Mouse (Mus musculus): ENCODE data around the gene Klk1b4. TPM values are rescaled to one million over a fixed set of nuclear protein-coding genes. Genes with fewer than 3 reads are reported as not detected.
"Not testable (repeated sequence)": the region's sequence is repeated elsewhere in the genome, so short reads cannot be mapped to it uniquely, and the experiment has no call there.

Gene Klk1b4
- polyA plus RNA-seq, 1 experiment from 2014 or later, result not detected

- WGBS, result 90% methylated on average over 17 of the region's 17 CpGs
- H3K36me3 ChIP-seq (ENCODE audit: insufficient read depth, low read length), result peaks cover 49% of the 10 kb centered on the region
- not testable (repeated sequence) for H3K9me3 ChIP-seq (ENCODE audit: low read length); H3K9ac ChIP-seq (replicated peaks; ENCODE audit: low read length); H3K4me2 ChIP-seq (replicated peaks; ENCODE audit: low read depth, low read length); ATAC-seq (ENCODE audit: low FRiP score, low TSS enrichment); H3K27ac ChIP-seq (ENCODE audit: low read length); H3K27me3 ChIP-seq (ENCODE audit: insufficient read depth, low read length); H3K4me3 ChIP-seq (ENCODE audit: low read length)
- peaks cover 20% of the 10 kb centered on the region for H3K4me1 ChIP-seq (ENCODE audit: insufficient read depth, low read length)
Observed at GRCm38 (mm10) chr7:44250732-44251275, 43.6 kb downstream of the Klk1b4 start.

- Histone ChIP-seq H3K27ac (ENCODE audit: low read length) (no peak overlapping the region), H3K36me3 (ENCODE audit: insufficient read depth, low read length) (peaks cover 49% of the 10 kb centered on the region), H3K4me2 (replicated peaks; ENCODE audit: low read depth, low read length) (no peak overlapping the region), H3K9me3 (ENCODE audit: low read length) (no peaks in the 10 kb centered on the region), H3K27me3 (ENCODE audit: insufficient read depth, low read length) (no peaks in the 10 kb centered on the region), H3K4me3 (ENCODE audit: low read length) (no peak overlapping the region), H3K9ac (replicated peaks; ENCODE audit: low read length) (no peak overlapping the region), H3K4me1 (ENCODE audit: insufficient read depth, low read length) (peaks cover 13% of the 10 kb centered on the region; the same call in 1 of the 2 replicates)
- ATAC-seq (ENCODE audit: low FRiP score, low TSS enrichment), result no peak; the same call in 1 of the 2 replicates
- 66% methylated on average over 15 of the region's 15 CpGs for WGBS
Observed at GRCm38 (mm10) chr7:44253023-44253616, 45.9 kb downstream of the Klk1b4 start.

GRCm38 (mm10) chr7:44254930-44255329 lies 47.7 kb downstream of the Klk1b4 start:
- Histone ChIP-seq H3K4me3 (ENCODE audit: low read length) (no peak overlapping the region), H3K9me3 (ENCODE audit: low read length) (no peaks in the 10 kb centered on the region), H3K4me1 (ENCODE audit: insufficient read depth, low read length) (no peaks in the 10 kb centered on the region), H3K9ac (replicated peaks; ENCODE audit: low read length) (no peak overlapping the region), H3K27ac (ENCODE audit: low read length) (no peak overlapping the region), H3K36me3 (ENCODE audit: insufficient read depth, low read length) (peaks cover 32% of the 10 kb centered on the region), H3K27me3 (ENCODE audit: insufficient read depth, low read length) (no peaks in the 10 kb centered on the region), H3K4me2 (replicated peaks; ENCODE audit: low read depth, low read length) (no peak overlapping the region)
- 70% methylated on average over 6 of the region's 6 CpGs for WGBS
- no peak for ATAC-seq (ENCODE audit: low FRiP score, low TSS enrichment)

- H3K27ac ChIP-seq (ENCODE audit: low read length), result no peak within 1 kb of the TSS
- no peaks in the 10 kb centered on the region for H3K4me1 ChIP-seq (ENCODE audit: insufficient read depth, low read length)
- H3K4me2 ChIP-seq (replicated peaks; ENCODE audit: low read depth, low read length), result no peak within 1 kb of the TSS
- 76% methylated on average over 4 of the region's 4 CpGs for WGBS
- H3K36me3 ChIP-seq (ENCODE audit: insufficient read depth, low read length), result peaks cover 18% of the 10 kb centered on the region
- 0 out of 2 replicates have a peak, but pooled peaks cover 9% of the 10 kb centered on the region for H3K27me3 ChIP-seq (ENCODE audit: insufficient read depth, low read length)
- H3K9me3 ChIP-seq (ENCODE audit: low read length), result no peaks in the 10 kb centered on the region
- H3K4me3 ChIP-seq (ENCODE audit: low read length), result no peak within 1 kb of the TSS
- H3K9ac ChIP-seq (replicated peaks; ENCODE audit: low read length), result no peak within 1 kb of the TSS
- no peak for ATAC-seq (ENCODE audit: low FRiP score, low TSS enrichment)
Observed at GRCm38 (mm10) chr7:44257278-44257677, 50.0 kb downstream of the Klk1b4 start, which contains the start of gene Acp4. TSS of gene Acp4 (minus strand) at chr7:44257378.

GRCm38 (mm10) chr7:44260410-44260809 lies 53.2 kb downstream of the Klk1b4 start:
- Histone ChIP-seq H3K4me2 (replicated peaks; ENCODE audit: low read depth, low read length) (no peak overlapping the region), H3K9me3 (ENCODE audit: low read length) (no peaks in the 10 kb centered on the region), H3K36me3 (ENCODE audit: insufficient read depth, low read length) (no peaks in the 10 kb centered on the region), H3K27me3 (ENCODE audit: insufficient read depth, low read length) (peaks cover 16% of the 10 kb centered on the region), H3K4me1 (ENCODE audit: insufficient read depth, low read length) (0 out of 2 replicates have a peak, but pooled peaks cover 4% of the 10 kb centered on the region), H3K4me3 (ENCODE audit: low read length) (no peak overlapping the region), H3K9ac (replicated peaks; ENCODE audit: low read length) (no peak overlapping the region), H3K27ac (ENCODE audit: low read length) (no peak overlapping the region)
- ATAC-seq (ENCODE audit: low FRiP score, low TSS enrichment), result no peak
- 75% methylated on average over 6 of the region's 6 CpGs for WGBS

- Histone ChIP-seq H3K4me1 (ENCODE audit: insufficient read depth, low read length) (0 out of 2 replicates have a peak, but pooled peaks cover 4% of the 10 kb centered on the region), H3K27me3 (ENCODE audit: insufficient read depth, low read length) (peaks cover 16% of the 10 kb centered on the region), H3K9me3 (ENCODE audit: low read length) (no peaks in the 10 kb centered on the region), H3K4me2 (replicated peaks; ENCODE audit: low read depth, low read length) (no peak within 1 kb of the TSS), H3K27ac (ENCODE audit: low read length) (no peak within 1 kb of the TSS), H3K36me3 (ENCODE audit: insufficient read depth, low read length) (no peaks in the 10 kb centered on the region), H3K9ac (replicated peaks; ENCODE audit: low read length) (no peak within 1 kb of the TSS), H3K4me3 (ENCODE audit: low read length) (no peak within 1 kb of the TSS)
- 48% methylated on average over 5 of the region's 5 CpGs for WGBS
- no peak for ATAC-seq (ENCODE audit: low FRiP score, low TSS enrichment)
Observed at GRCm38 (mm10) chr7:44261147-44261546, 53.9 kb downstream of the Klk1b4 start, which contains the start of gene Gm15517. TSS of gene Gm15517 (plus strand) at chr7:44261447.

Other genes with a start within 250 kb of the Klk1b4 start
- not detected in 2 replicates for gene Klk1b1, start 240.7 kb upstream of the Klk1b4 start, polyA plus RNA-seq (2015; fragmentation: Nextera tagmentation; extraction: Ambion mirVana)
- gene Klk1b9, start 231.4 kb upstream of the Klk1b4 start, polyA plus RNA-seq (2015; fragmentation: Nextera tagmentation; extraction: Ambion mirVana), result not detected in 2 replicates
- gene Klk1b11, start 211.6 kb upstream of the Klk1b4 start, polyA plus RNA-seq (2015; fragmentation: Nextera tagmentation; extraction: Ambion mirVana), result not detected in 2 replicates
- not detected in 2 replicates for gene Klk1b26, start 195.3 kb upstream of the Klk1b4 start, polyA plus RNA-seq (2015; fragmentation: Nextera tagmentation; extraction: Ambion mirVana)
- not detected in 2 replicates for gene Klk1b27, start 155.1 kb upstream of the Klk1b4 start, polyA plus RNA-seq (2015; fragmentation: Nextera tagmentation; extraction: Ambion mirVana)
- gene Klk1b21, start 105.1 kb upstream of the Klk1b4 start, polyA plus RNA-seq (2015; fragmentation: Nextera tagmentation; extraction: Ambion mirVana), result not detected in 2 replicates
- not detected in 2 replicates for gene Klk1b22, start 94.8 kb upstream of the Klk1b4 start, polyA plus RNA-seq (2015; fragmentation: Nextera tagmentation; extraction: Ambion mirVana)
- not detected in 2 replicates for gene Klk1b16, start 70.7 kb upstream of the Klk1b4 start, polyA plus RNA-seq (2015; fragmentation: Nextera tagmentation; extraction: Ambion mirVana)
- gene Klk1b24, start 19.2 kb upstream of the Klk1b4 start, polyA plus RNA-seq (2015; fragmentation: Nextera tagmentation; extraction: Ambion mirVana), result not detected in 2 replicates
- gene Klk1b3, start 9.2 kb upstream of the Klk1b4 start, polyA plus RNA-seq (2015; fragmentation: Nextera tagmentation; extraction: Ambion mirVana), result 0.19 TPM in 1 of 2 replicates, not detected in the other
- gene Klk1b5, start 8.5 kb downstream of the Klk1b4 start, polyA plus RNA-seq (2015; fragmentation: Nextera tagmentation; extraction: Ambion mirVana), result 0.15 TPM in 1 of 2 replicates, not detected in the other
- gene Klk1, start 17.9 kb downstream of the Klk1b4 start, polyA plus RNA-seq (2015; fragmentation: Nextera tagmentation; extraction: Ambion mirVana), result 7.2 and 10.9 TPM in 2 replicates
- gene Gm36864, start 28.7 kb downstream of the Klk1b4 start, polyA plus RNA-seq (2015; fragmentation: Nextera tagmentation; extraction: Ambion mirVana), result 0.26 TPM in 1 of 2 replicates, not detected in the other
- 1.9 and 2.0 TPM in 2 replicates for gene 1700028J19Rik, start 39.3 kb downstream of the Klk1b4 start, polyA plus RNA-seq (2015; fragmentation: Nextera tagmentation; extraction: Ambion mirVana)
- 178 and 180 TPM in 2 replicates for gene 2410002F23Rik, start 39.3 kb downstream of the Klk1b4 start, polyA plus RNA-seq (2015; fragmentation: Nextera tagmentation; extraction: Ambion mirVana)
- not detected in 2 replicates for gene Acp4, start 49.9 kb downstream of the Klk1b4 start, polyA plus RNA-seq (2015; fragmentation: Nextera tagmentation; extraction: Ambion mirVana)
- not detected in 2 replicates for gene Gm15517, start 54.0 kb downstream of the Klk1b4 start, polyA plus RNA-seq (2015; fragmentation: Nextera tagmentation; extraction: Ambion mirVana)
- 3.6 and 5.8 TPM in 2 replicates for gene Clec11a, start 99.5 kb downstream of the Klk1b4 start, polyA plus RNA-seq (2015; fragmentation: Nextera tagmentation; extraction: Ambion mirVana)
- 1.5 and 1.7 TPM in 2 replicates for gene Shank1, start 102.8 kb downstream of the Klk1b4 start, polyA plus RNA-seq (2015; fragmentation: Nextera tagmentation; extraction: Ambion mirVana)
- gene Syt3, start 176.7 kb downstream of the Klk1b4 start, polyA plus RNA-seq (2015; fragmentation: Nextera tagmentation; extraction: Ambion mirVana), result 2.7 and 3.4 TPM in 2 replicates
- gene 1700008O03Rik, start 178.4 kb downstream of the Klk1b4 start, polyA plus RNA-seq (2015; fragmentation: Nextera tagmentation; extraction: Ambion mirVana), result 0.64 and 1.1 TPM in 2 replicates
- 0.25 and 0.32 TPM in 2 replicates for gene Lrrc4b, start 221.6 kb downstream of the Klk1b4 start, polyA plus RNA-seq (2015; fragmentation: Nextera tagmentation; extraction: Ambion mirVana)